Mouse (Mus musculus): ENCODE results near the gene Ccn2. TPM values are rescaled to one million over a fixed set of nuclear protein-coding genes. Genes with fewer than 3 reads are reported as not detected.

Ccn2 gene
- polyA plus RNA-seq, 1 experiment: 65.2 TPM

GRCm38 (mm10) chr10:24631122-24631521 lies 35.9 kb downstream of the Ccn2 start:
- H3K27ac ChIP-seq (ENCODE audit: insufficient read depth, low read length): no peak overlapping the region
- H3K27me3 ChIP-seq (ENCODE audit: control insufficient read depth, insufficient read depth, low read length, poor library complexity, severe bottlenecking): no peaks in the 10 kb centered on the region
- TF ChIP-seq CTCF (IDR thresholded peaks at IDR 0.05; ENCODE audit: low read depth, low read length) (no peak), POLR2A (IDR thresholded peaks at IDR 0.05; ENCODE audit: insufficient read depth, low read length) (no peak), EP300 (IDR thresholded peaks at IDR 0.05; ENCODE audit: insufficient read depth, low read depth, low read length) (no peak)
- H3K9me3 ChIP-seq (replicated peaks; ENCODE audit: control insufficient read depth, insufficient read depth, low read length, poor library complexity, severe bottlenecking): no peaks in the 10 kb centered on the region
- no peaks in the 10 kb centered on the region for H3K4me1 ChIP-seq (ENCODE audit: control insufficient read depth, insufficient read depth, low read length)
- no peaks in the 10 kb centered on the region for H3K36me3 ChIP-seq (ENCODE audit: control insufficient read depth, insufficient read depth, low read length, poor library complexity, severe bottlenecking)
- H3K9ac ChIP-seq (ENCODE audit: low read depth, poor library complexity, severe bottlenecking): no peak overlapping the region
- no peak overlapping the region for H3K4me3 ChIP-seq (ENCODE audit: low read depth, low read length)

GRCm38 (mm10) chr10:24634288-24634687 lies 39.0 kb downstream of the Ccn2 start:
- H3K4me3 ChIP-seq (ENCODE audit: low read depth, low read length): no peak overlapping the region
- no peak overlapping the region for H3K9ac ChIP-seq (ENCODE audit: low read depth, poor library complexity, severe bottlenecking)
- no peaks in the 10 kb centered on the region for H3K36me3 ChIP-seq (ENCODE audit: control insufficient read depth, insufficient read depth, low read length, poor library complexity, severe bottlenecking)
- no peaks in the 10 kb centered on the region for H3K4me1 ChIP-seq (ENCODE audit: control insufficient read depth, insufficient read depth, low read length)
- TF ChIP-seq POLR2A (IDR thresholded peaks at IDR 0.05; ENCODE audit: insufficient read depth, low read length) (no peak), EP300 (IDR thresholded peaks at IDR 0.05; ENCODE audit: insufficient read depth, low read depth, low read length) (no peak), CTCF (IDR thresholded peaks at IDR 0.05; ENCODE audit: low read depth, low read length) (no peak)
- no peaks in the 10 kb centered on the region for H3K9me3 ChIP-seq (replicated peaks; ENCODE audit: control insufficient read depth, insufficient read depth, low read length, poor library complexity, severe bottlenecking)
- H3K27me3 ChIP-seq (ENCODE audit: control insufficient read depth, insufficient read depth, low read length, poor library complexity, severe bottlenecking): no peaks in the 10 kb centered on the region
- H3K27ac ChIP-seq (ENCODE audit: insufficient read depth, low read length): no peak overlapping the region

- H3K9ac ChIP-seq (ENCODE audit: low read depth, poor library complexity, severe bottlenecking): no peak overlapping the region
- no peak for TF ChIP-seq CTCF (IDR thresholded peaks at IDR 0.05; ENCODE audit: low read depth, low read length)
- no peak for TF ChIP-seq EP300 (IDR thresholded peaks at IDR 0.05; ENCODE audit: insufficient read depth, low read depth, low read length)
- TF ChIP-seq POLR2A (IDR thresholded peaks at IDR 0.05; ENCODE audit: insufficient read depth, low read length): no peak
- H3K4me3 ChIP-seq (ENCODE audit: low read depth, low read length): no peak overlapping the region
- no peak overlapping the region for H3K27ac ChIP-seq (ENCODE audit: insufficient read depth, low read length)
- no peaks in the 10 kb centered on the region for H3K4me1 ChIP-seq (ENCODE audit: control insufficient read depth, insufficient read depth, low read length)
- no peaks in the 10 kb centered on the region for H3K36me3 ChIP-seq (ENCODE audit: control insufficient read depth, insufficient read depth, low read length, poor library complexity, severe bottlenecking)
- no peaks in the 10 kb centered on the region for H3K27me3 ChIP-seq (ENCODE audit: control insufficient read depth, insufficient read depth, low read length, poor library complexity, severe bottlenecking)
- H3K9me3 ChIP-seq (replicated peaks; ENCODE audit: control insufficient read depth, insufficient read depth, low read length, poor library complexity, severe bottlenecking): no peaks in the 10 kb centered on the region
These were observed 40.1 kb downstream of the Ccn2 start for GRCm38 (mm10) chr10:24635331-24635815.

GRCm38 (mm10) chr10:24635884-24636283 lies 40.6 kb downstream of the Ccn2 start:
- Histone ChIP-seq H3K9me3 (replicated peaks; ENCODE audit: control insufficient read depth, insufficient read depth, low read length, poor library complexity, severe bottlenecking) (no peaks in the 10 kb centered on the region), H3K9ac (ENCODE audit: low read depth, poor library complexity, severe bottlenecking) (no peak overlapping the region), H3K4me1 (ENCODE audit: control insufficient read depth, insufficient read depth, low read length) (no peaks in the 10 kb centered on the region), H3K4me3 (ENCODE audit: low read depth, low read length) (no peak overlapping the region), H3K27ac (ENCODE audit: insufficient read depth, low read length) (no peak overlapping the region), H3K27me3 (ENCODE audit: control insufficient read depth, insufficient read depth, low read length, poor library complexity, severe bottlenecking) (no peaks in the 10 kb centered on the region), H3K36me3 (ENCODE audit: control insufficient read depth, insufficient read depth, low read length, poor library complexity, severe bottlenecking) (no peaks in the 10 kb centered on the region)
- TF ChIP-seq EP300 (IDR thresholded peaks at IDR 0.05; ENCODE audit: insufficient read depth, low read depth, low read length): no peak
- no peak for TF ChIP-seq CTCF (IDR thresholded peaks at IDR 0.05; ENCODE audit: low read depth, low read length)
- no peak for TF ChIP-seq POLR2A (IDR thresholded peaks at IDR 0.05; ENCODE audit: insufficient read depth, low read length)

- no peak overlapping the region for H3K9ac ChIP-seq (ENCODE audit: low read depth, poor library complexity, severe bottlenecking)
- no peak overlapping the region for H3K4me3 ChIP-seq (ENCODE audit: low read depth, low read length)
- H3K9me3 ChIP-seq (replicated peaks; ENCODE audit: control insufficient read depth, insufficient read depth, low read length, poor library complexity, severe bottlenecking): no peaks in the 10 kb centered on the region
- no peaks in the 10 kb centered on the region for H3K36me3 ChIP-seq (ENCODE audit: control insufficient read depth, insufficient read depth, low read length, poor library complexity, severe bottlenecking)
- TF ChIP-seq EP300 (IDR thresholded peaks at IDR 0.05; ENCODE audit: insufficient read depth, low read depth, low read length) (no peak), POLR2A (IDR thresholded peaks at IDR 0.05; ENCODE audit: insufficient read depth, low read length) (no peak), CTCF (IDR thresholded peaks at IDR 0.05; ENCODE audit: low read depth, low read length) (no peak)
- no peaks in the 10 kb centered on the region for H3K4me1 ChIP-seq (ENCODE audit: control insufficient read depth, insufficient read depth, low read length)
- H3K27me3 ChIP-seq (ENCODE audit: control insufficient read depth, insufficient read depth, low read length, poor library complexity, severe bottlenecking): no peaks in the 10 kb centered on the region
- no peak overlapping the region for H3K27ac ChIP-seq (ENCODE audit: insufficient read depth, low read length)
These were observed 41.7 kb downstream of the Ccn2 start for GRCm38 (mm10) chr10:24636986-24637385.

GRCm38 (mm10) chr10:24638306-24639070 lies 43.2 kb downstream of the Ccn2 start:
- TF ChIP-seq POLR2A (IDR thresholded peaks at IDR 0.05; ENCODE audit: insufficient read depth, low read length): no peak
- Histone ChIP-seq H3K36me3 (ENCODE audit: control insufficient read depth, insufficient read depth, low read length, poor library complexity, severe bottlenecking) (no peaks in the 10 kb centered on the region), H3K9ac (ENCODE audit: low read depth, poor library complexity, severe bottlenecking) (no peak overlapping the region), H3K9me3 (replicated peaks; ENCODE audit: control insufficient read depth, insufficient read depth, low read length, poor library complexity, severe bottlenecking) (no peaks in the 10 kb centered on the region), H3K4me1 (ENCODE audit: control insufficient read depth, insufficient read depth, low read length) (no peaks in the 10 kb centered on the region), H3K27me3 (ENCODE audit: control insufficient read depth, insufficient read depth, low read length, poor library complexity, severe bottlenecking) (no peaks in the 10 kb centered on the region), H3K4me3 (ENCODE audit: low read depth, low read length) (no peak overlapping the region), H3K27ac (ENCODE audit: insufficient read depth, low read length) (no peak overlapping the region)
